Mouse (Mus musculus) monocyte, adult 5-6 weeks (primary cell): ENCODE results near the gene Zscan4c. TPM values are rescaled to one million over a fixed set of nuclear protein-coding genes. Genes with fewer than 3 reads are reported as not detected.
"Not testable (repeated sequence)": the region's sequence is repeated elsewhere in the genome, so short reads cannot be mapped to it uniquely, and the experiment has no call there.

ENCODE experiments used
- ATAC-seq: fragments of 153-309, 156-312 bp; replicated peaks from 2 replicates; pipeline ENCODE4 v1.8.0; 2017; ENCODE audit warnings: mild to moderate bottlenecking; ENCODE audit not compliant: low TSS enrichment, insufficient number of reproducible peaks, severe bottlenecking, poor library complexity, low FRiP score
- total RNA-seq: library from RNA; stranded (forward); fragments of 200-1000, 200-491, 200-594 nt; gene quantifications from 3 replicates; pipeline ENCODE4 v1.2.3, GENCODE M21; 2017

Zscan4c gene
- total RNA-seq = not detected in 3 replicates

- not testable (repeated sequence) for ATAC-seq
Measured at GRCm38 (mm10) chr7:11005445-11005844, at the start of gene Zscan4c. Zscan4c (plus strand) TSS chr7:11005745.

Other genes with a start within 250 kb of the Zscan4c start
- not detected in 3 replicates for gene Zscan4b, start 100.7 kb upstream of the Zscan4c start, total RNA-seq
- not detected in 3 replicates for gene Zscan4-ps1, start 63.9 kb downstream of the Zscan4c start, total RNA-seq
- gene Zscan4d, start 160.4 kb downstream of the Zscan4c start, total RNA-seq = not detected in 3 replicates